Mouse (Mus musculus) stomach, postnatal 0 days (tissue): ENCODE measurements around the gene Foxj2.

Experiments
- CTCF ChIP-seq: IDR thresholded peaks from 2 replicates; pipeline ENCODE4 v1.5.1; 2016; ENCODE audit warnings: antibody characterized with exemption, low read depth, mild to moderate bottlenecking, moderate library complexity
- EP300 ChIP-seq: optimal IDR thresholded peaks from 2 replicates; pipeline ENCODE3; 2016; ENCODE audit warnings: antibody characterized with exemption

DNA sequence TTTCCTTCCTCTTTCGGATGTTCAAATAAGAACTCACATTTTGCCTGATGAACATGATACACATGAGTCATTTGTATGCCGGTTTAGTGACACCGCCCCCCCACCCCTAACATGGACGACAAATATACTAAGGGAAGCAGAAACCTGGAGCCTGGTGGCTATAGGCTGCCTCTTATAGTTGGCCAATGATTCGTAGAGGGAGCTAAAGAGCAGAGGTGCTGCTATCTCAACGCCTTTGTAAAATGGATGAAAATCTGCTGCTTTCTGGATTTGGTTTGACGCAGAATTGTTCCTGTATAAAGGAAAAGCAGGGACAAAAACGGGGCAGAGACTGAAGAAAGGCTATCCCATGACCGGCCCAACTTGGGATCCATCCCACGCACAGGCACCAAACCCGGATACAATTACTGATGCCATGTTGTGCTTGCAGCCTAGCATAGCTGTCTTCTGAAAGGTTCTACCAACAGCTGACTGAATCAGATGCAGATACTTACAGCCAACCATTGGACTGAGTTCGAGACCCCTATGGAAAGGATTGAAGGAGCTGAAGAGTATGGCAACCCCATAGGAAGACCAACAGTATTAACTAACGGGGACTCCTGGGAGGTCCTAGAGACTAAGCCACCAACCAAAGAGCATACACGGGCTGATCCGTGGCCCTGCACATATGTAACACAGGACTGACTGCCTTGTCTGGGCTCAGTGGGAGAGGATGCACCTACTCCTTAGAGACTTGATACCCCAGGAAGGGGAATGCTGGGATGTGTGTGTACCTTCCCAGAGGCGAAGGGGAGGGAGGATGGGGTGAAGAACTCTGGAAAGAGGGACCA is 7.7 kb upstream of the Foxj2 start:
- peak; percentile 60 for TF ChIP-seq CTCF
- TF ChIP-seq EP300: no peak
